Mouse (Mus musculus) heart, embryonic 13.5 days (tissue): ENCODE results near the gene Rap1b. TPM values are rescaled to one million over a fixed set of nuclear protein-coding genes. Genes with fewer than 3 reads are reported as not detected.

Experiments
- ATAC-seq: fragments of 200-750 bp; cut with Nextera tagmentation; 2 replicates; pipeline ENCODE4 v1.8.0; 2017; ENCODE audit warnings: moderate TSS enrichment; ENCODE audit not compliant: insufficient number of reproducible peaks, low FRiP score, low TSS enrichment; ENCODE audit errors: extremely low read depth
- H3K27ac ChIP-seq: fragments of 300-500 bp; sonication (generic); replicated peaks from 2 replicates; pipeline ENCODE4 v1.5.1; 2015; ENCODE audit warnings: moderate library complexity, mild to moderate bottlenecking, inconsistent platforms
- H3K27me3 ChIP-seq: fragments of 300-500 bp; sonication (generic); replicated peaks from 2 replicates; pipeline ENCODE4 v1.6.1; 2015; ENCODE audit warnings: mild to moderate bottlenecking, inconsistent platforms
- H3K36me3 ChIP-seq: fragments of 300-500 bp; sonication (generic); 2 replicates; pipeline ENCODE4 v1.6.1; 2015; ENCODE audit warnings: mild to moderate bottlenecking, inconsistent platforms
- H3K4me1 ChIP-seq: fragments of 300-500 bp; sonication (generic); 2 replicates; pipeline ENCODE4 v1.6.1; 2015; ENCODE audit warnings: inconsistent platforms
- H3K4me2 ChIP-seq: fragments of 300-500 bp; sonication (generic); 2 replicates; pipeline ENCODE4 v1.6.1; 2015; ENCODE audit warnings: inconsistent platforms, mild to moderate bottlenecking, moderate library complexity
- H3K4me3 ChIP-seq: fragments of 300-500 bp; sonication (generic); 2 replicates; pipeline ENCODE4 v1.5.1; 2015; ENCODE audit warnings: moderate library complexity, mild to moderate bottlenecking, inconsistent platforms
- H3K9ac ChIP-seq: fragments of 300-500 bp; sonication (generic); 2 replicates; pipeline ENCODE4 v1.6.1; 2015; ENCODE audit warnings: inconsistent platforms, mild to moderate bottlenecking, moderate library complexity
- H3K9me3 ChIP-seq: fragments of 300-500 bp; sonication (generic); 2 replicates; pipeline ENCODE4 v1.6.1; 2016; ENCODE audit warnings: inconsistent platforms
- WGBS: fragments of 180-500 bp; shearing (Covaris S2); methylation state at CpG from one replicate; pipeline ENCODE4 v1.1.7; 2015; ENCODE audit warnings: mixed read lengths; 5-methylcytosine and 5-hydroxymethylcytosine counted together
- polyA plus RNA-seq: library from polyadenylated mRNA; unstranded; fragments of >200 nt; fragmentation: Nextera tagmentation; extraction: Ambion mirVana; gene quantifications from 2 replicates; pipeline ENCODE4 v1.2.1, GENCODE M21; 2015

Rap1b gene
- polyA plus RNA-seq, 1 experiment from 2014 or later = 119 TPM

DNA sequence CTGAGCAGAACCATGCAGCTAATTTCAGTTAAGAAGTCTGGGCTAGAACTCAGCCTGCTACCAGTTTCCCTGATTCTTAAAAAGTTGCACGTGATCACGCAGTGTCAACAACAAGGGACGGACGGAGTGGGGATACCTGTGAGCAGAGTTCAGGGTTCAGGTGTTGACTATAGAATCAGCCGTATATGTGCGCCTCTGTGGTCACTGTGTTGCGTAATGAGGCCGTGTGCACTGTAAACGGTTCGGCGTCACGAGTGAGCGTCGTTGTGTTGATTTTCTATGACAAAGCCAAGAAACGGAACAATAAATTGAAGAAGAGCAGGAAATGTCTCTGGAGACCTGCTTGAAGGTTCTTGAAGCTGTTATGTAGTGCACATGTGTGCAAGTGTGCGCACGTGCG lies 30.6 kb upstream of the Rap1b start:
- Histone ChIP-seq H3K4me3 (no peak overlapping the region), H3K4me1 (no peaks in the 10 kb centered on the region), H3K27ac (no peak overlapping the region), H3K9me3 (no peaks in the 10 kb centered on the region), H3K4me2 (no peak overlapping the region), H3K36me3 (no peaks in the 10 kb centered on the region), H3K9ac (no peak overlapping the region), H3K27me3 (no peaks in the 10 kb centered on the region)
- WGBS = 88% methylated on average over 18 of the region's 18 CpGs
- no peak for ATAC-seq

DNA sequence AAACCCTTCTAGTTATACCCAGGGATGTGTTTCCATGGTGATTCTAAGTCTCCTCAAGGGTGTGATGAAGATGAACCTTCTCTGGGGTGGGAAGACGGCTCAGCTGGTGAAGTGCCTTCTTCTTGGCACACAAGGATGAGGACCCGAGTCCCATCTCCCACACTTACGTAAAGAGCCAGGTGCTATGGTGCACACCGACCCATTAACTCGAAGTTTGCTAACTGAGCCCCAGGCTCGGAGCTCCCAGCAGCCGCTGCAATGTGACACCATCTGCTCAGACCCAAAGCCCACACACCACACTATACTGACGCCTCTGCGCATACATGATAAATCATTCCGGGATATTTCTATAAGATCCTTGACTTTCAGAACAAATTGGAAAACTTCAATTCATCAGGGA lies 29.1 kb upstream of the Rap1b start:
- Histone ChIP-seq H3K4me2 (no peak overlapping the region), H3K9ac (no peak overlapping the region), H3K36me3 (no peaks in the 10 kb centered on the region), H3K4me3 (no peak overlapping the region), H3K9me3 (no peaks in the 10 kb centered on the region), H3K27me3 (no peaks in the 10 kb centered on the region), H3K4me1 (no peaks in the 10 kb centered on the region), H3K27ac (no peak overlapping the region)
- WGBS = 65% methylated on average over 10 of the region's 10 CpGs
- ATAC-seq = no peak

DNA sequence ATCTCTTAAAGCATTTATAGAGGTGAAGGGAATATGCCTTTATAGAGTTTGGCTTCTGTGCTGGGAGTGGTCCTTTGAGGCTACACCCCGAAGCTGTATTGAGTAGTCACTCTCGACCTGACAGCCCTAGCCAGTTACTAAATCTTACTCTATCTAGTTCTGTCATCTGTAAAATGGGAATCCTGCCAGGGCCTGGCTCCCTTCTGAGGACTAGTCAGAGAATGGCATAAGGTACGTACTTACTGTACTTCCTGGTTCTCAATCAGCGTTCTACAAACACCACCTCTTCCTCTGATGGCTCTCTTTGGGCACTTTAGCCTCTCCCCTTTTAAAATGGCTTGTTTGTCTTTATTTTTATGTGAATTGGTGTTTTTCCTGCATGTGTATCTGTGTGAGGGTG lies 28.1 kb upstream of the Rap1b start:
- no peak overlapping the region for H3K9ac ChIP-seq
- no peaks in the 10 kb centered on the region for H3K27me3 ChIP-seq
- no peak overlapping the region for H3K4me3 ChIP-seq
- H3K9me3 ChIP-seq = no peaks in the 10 kb centered on the region
- H3K4me2 ChIP-seq = no peak overlapping the region
- no peaks in the 10 kb centered on the region for H3K4me1 ChIP-seq
- no peak for ATAC-seq
- H3K27ac ChIP-seq = no peak overlapping the region
- H3K36me3 ChIP-seq = no peaks in the 10 kb centered on the region
- 72% methylated on average over 4 of the region's 4 CpGs for WGBS

DNA sequence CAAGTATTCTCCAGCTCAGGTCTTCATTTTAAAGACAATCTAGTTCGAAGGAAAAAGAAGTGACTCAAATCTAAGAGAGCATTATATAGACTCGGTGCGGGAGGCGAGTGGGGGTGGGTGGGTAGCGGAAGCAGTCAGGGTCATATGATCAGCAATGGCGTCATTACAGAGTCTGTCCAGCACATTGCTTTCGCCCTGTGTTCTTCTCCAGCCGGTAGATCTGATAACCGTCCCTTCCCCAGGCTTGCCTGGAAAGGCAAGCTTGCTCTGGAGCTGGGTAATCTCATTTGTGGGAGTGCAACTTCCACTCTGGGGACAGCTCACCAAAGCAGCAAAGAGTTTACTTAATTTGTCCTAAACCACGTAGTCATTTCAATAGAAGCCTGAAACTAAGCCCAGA lies 26.6 kb upstream of the Rap1b start:
- Histone ChIP-seq H3K4me1 (no peaks in the 10 kb centered on the region), H3K9ac (no peak overlapping the region), H3K4me3 (no peak overlapping the region), H3K36me3 (no peaks in the 10 kb centered on the region), H3K4me2 (no peak overlapping the region), H3K9me3 (no peaks in the 10 kb centered on the region), H3K27ac (no peak overlapping the region), H3K27me3 (no peaks in the 10 kb centered on the region)
- ATAC-seq = no peak
- WGBS = 49% methylated on average over 10 of the region's 10 CpGs

DNA sequence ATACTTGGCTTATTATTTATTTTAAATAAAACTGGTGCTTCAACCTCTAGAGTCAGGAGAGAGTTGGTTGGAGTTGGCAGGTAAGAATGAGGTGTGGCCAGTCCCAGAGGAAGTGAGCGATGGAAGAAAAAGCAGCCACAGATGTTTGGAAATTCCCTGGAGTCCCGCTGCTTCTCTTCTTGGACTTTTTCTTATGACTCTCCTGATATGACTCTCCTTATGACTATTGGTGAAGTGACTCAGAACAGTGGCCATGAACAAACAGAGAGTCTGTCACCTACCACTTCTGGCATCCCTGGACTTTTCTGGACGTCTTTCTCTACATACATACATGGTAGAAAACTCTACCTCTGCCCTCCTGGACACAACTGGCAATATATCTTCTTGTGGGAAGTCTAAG lies 21.5 kb upstream of the Rap1b start:
- WGBS = 75% methylated on average over 3 of the region's 3 CpGs
- no peak for ATAC-seq

DNA sequence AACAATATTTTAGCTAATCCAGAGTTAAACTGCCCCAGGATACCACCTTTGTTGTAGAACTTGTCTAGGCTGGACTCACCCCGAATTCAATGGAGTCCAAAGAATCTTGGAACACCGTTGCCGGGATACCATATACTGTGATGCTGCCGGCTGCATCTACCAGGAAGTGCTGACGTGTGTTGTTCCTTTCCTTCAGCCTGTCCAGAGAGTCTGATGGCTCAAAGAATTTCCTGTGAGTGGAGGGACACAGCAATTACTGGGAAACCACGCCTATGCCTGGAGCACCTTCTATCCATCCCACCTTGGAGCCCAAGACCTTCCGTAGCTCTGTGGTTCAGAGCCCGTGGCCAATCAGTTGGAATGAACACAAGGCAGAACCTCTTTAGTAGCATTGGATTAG lies 20.8 kb upstream of the Rap1b start:
- H3K9ac ChIP-seq = no peak overlapping the region
- whole genome bisulfite sequencing = 64% methylated on average over 8 of the region's 8 CpGs
- H3K36me3 ChIP-seq = no peaks in the 10 kb centered on the region
- no peak overlapping the region for H3K4me3 ChIP-seq
- no peak overlapping the region for H3K27ac ChIP-seq
- H3K27me3 ChIP-seq = no peaks in the 10 kb centered on the region
- no peaks in the 10 kb centered on the region for H3K9me3 ChIP-seq
- no peak for ATAC-seq
- H3K4me1 ChIP-seq = no peaks in the 10 kb centered on the region
- H3K4me2 ChIP-seq = no peak overlapping the region

More for the DNA sequence above, 21.5 kb upstream of the Rap1b start:
- Histone ChIP-seq H3K36me3 (no peaks in the 10 kb centered on the region), H3K4me2 (no peak overlapping the region), H3K9me3 (no peaks in the 10 kb centered on the region), H3K27ac (no peak overlapping the region), H3K4me1 (no peaks in the 10 kb centered on the region), H3K27me3 (no peaks in the 10 kb centered on the region), H3K4me3 (no peak overlapping the region), H3K9ac (no peak overlapping the region)

DNA sequence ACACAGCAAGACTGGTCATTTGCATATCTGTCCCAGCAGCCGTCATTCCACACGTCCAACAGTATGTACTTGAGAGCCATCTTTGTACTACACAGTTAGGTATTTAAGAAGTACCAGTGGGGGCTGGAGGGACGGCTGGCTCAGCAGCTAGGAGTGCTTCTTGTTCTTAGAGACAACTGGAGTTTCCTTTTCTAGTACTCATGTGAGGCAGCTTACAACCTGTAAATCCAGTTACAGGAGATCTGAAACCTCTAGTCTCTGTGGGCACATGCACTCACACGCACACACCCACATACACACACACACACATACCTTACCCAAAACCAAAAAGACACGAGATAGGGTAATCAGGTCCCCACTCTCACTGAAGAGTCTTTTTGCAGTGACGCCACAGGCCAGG lies 18.9 kb upstream of the Rap1b start:
- no peaks in the 10 kb centered on the region for H3K36me3 ChIP-seq
- H3K27me3 ChIP-seq = no peaks in the 10 kb centered on the region
- H3K4me3 ChIP-seq = no peak overlapping the region
- WGBS = 46% methylated on average over 6 of the region's 6 CpGs
- H3K9me3 ChIP-seq = no peaks in the 10 kb centered on the region
- no peak overlapping the region for H3K9ac ChIP-seq
- no peaks in the 10 kb centered on the region for H3K4me1 ChIP-seq
- no peak overlapping the region for H3K27ac ChIP-seq
- H3K4me2 ChIP-seq = no peak overlapping the region
- ATAC-seq = no peak

DNA sequence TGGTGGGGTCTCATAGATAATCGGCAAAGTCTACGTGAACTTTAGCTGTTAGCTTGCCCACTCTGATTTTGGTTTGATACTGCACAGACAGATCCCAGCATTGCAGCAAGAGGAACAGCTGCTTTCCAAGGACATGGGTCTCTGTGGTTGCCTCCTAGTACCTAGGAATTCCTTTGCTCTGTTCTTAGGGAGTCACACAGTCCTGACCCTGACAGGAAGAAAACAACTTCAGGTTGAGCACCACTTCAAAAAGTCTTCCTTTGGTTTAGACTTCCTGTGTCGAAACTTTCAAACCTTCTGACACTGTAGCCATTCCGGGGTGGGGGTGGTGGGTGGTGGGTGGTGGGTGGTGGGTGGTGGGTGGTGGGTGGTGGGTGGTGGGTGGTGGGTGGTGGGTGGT lies 18.4 kb upstream of the Rap1b start:
- H3K27me3 ChIP-seq = no peaks in the 10 kb centered on the region
- ATAC-seq = no peak
- H3K9ac ChIP-seq = no peak overlapping the region
- H3K9me3 ChIP-seq = no peaks in the 10 kb centered on the region
- no peak overlapping the region for H3K4me2 ChIP-seq
- no peak overlapping the region for H3K4me3 ChIP-seq
- H3K36me3 ChIP-seq = no peaks in the 10 kb centered on the region
- no peak overlapping the region for H3K27ac ChIP-seq
- H3K4me1 ChIP-seq = no peaks in the 10 kb centered on the region
- WGBS = 76% methylated on average over 4 of the region's 4 CpGs

DNA sequence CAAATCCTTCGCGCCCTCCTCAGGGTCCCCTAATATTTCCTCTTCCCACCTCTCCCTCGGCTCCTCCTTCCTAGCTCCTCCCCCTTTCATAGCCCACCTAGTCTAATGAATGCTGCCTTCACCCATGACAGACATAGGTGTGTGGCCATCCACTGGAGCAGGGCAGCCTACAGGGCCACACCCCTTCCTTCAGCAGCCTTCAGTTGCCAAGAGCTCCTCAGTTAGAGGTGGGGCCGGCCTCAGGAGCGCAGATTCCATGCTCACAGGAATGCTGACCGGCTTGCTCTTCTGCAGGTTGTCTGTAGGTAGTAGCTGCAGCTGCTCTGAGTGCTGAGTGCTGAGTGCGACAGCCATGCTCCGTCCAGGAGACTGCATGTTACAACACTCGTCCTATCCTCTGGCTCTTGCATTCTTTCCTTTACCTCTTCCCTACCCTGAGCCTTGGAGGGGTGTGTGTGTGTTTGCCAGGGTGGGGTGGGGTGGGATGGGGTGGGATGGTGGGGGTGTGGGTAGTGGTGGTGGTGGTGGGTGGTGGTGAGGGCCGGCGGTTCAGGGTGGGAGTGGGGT lies 16.3 kb upstream of the Rap1b start:
- no peak overlapping the region for H3K9ac ChIP-seq
- H3K36me3 ChIP-seq = no peaks in the 10 kb centered on the region
- no peak overlapping the region for H3K27ac ChIP-seq
- no peak; the same call in 1 of the 2 replicates for ATAC-seq
- no peak overlapping the region for H3K4me2 ChIP-seq
- H3K27me3 ChIP-seq = no peaks in the 10 kb centered on the region
- no peak overlapping the region for H3K4me3 ChIP-seq
- H3K4me1 ChIP-seq = no peaks in the 10 kb centered on the region
- no peaks in the 10 kb centered on the region for H3K9me3 ChIP-seq
- WGBS = 60% methylated on average over 11 of the region's 11 CpGs

DNA sequence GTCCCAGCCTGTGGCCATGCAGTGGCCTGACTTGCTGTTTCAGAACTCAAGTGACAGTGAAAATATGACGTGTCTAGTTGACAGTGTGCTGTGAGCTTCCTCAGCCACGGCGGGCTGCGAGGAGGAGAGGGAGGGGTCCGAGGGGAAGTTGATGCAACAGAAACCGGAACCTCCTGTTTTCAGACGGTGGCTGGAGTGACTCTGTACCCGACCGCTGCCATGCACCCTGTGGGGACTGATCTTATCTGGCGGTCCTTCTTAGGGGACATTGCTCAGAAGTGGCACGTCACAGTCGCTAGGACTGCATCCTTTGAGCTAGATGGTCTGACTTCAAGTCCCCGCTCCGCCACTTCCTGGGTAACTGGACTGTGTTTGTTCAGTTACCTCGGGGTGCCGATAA lies 15.1 kb upstream of the Rap1b start:
- Histone ChIP-seq H3K27ac (no peak overlapping the region), H3K4me1 (no peaks in the 10 kb centered on the region), H3K27me3 (no peaks in the 10 kb centered on the region), H3K4me2 (no peak overlapping the region), H3K4me3 (no peak overlapping the region), H3K9ac (no peak overlapping the region), H3K9me3 (no peaks in the 10 kb centered on the region), H3K36me3 (no peaks in the 10 kb centered on the region)
- no peak for ATAC-seq
- WGBS = 65% methylated on average over 16 of the region's 16 CpGs

DNA sequence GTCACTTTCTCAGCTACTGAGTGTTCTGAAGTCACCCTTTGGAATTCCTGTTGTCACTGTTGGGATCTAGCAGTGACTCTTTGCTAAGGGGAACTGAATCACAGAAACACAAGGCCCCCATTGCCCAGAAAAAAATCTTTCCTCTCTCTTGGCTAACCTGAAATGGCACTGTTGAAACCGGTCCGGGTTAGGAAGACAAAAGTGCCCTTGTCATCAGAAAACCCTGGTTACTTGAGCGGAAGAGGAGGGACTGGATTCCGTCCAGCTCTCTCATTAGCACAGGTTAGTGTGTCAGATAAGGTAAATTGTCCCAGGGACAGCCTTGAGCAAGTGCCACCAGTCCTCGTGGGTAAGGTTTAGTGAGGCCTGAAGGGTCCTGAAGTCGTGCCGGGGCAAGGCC lies 14.5 kb upstream of the Rap1b start:
- Histone ChIP-seq H3K27ac (no peak overlapping the region), H3K4me1 (no peaks in the 10 kb centered on the region), H3K36me3 (no peaks in the 10 kb centered on the region), H3K9ac (no peak overlapping the region), H3K27me3 (no peaks in the 10 kb centered on the region), H3K4me3 (no peak overlapping the region), H3K9me3 (no peaks in the 10 kb centered on the region), H3K4me2 (no peak overlapping the region)
- ATAC-seq = no peak
- WGBS = 67% methylated on average over 7 of the region's 7 CpGs

DNA sequence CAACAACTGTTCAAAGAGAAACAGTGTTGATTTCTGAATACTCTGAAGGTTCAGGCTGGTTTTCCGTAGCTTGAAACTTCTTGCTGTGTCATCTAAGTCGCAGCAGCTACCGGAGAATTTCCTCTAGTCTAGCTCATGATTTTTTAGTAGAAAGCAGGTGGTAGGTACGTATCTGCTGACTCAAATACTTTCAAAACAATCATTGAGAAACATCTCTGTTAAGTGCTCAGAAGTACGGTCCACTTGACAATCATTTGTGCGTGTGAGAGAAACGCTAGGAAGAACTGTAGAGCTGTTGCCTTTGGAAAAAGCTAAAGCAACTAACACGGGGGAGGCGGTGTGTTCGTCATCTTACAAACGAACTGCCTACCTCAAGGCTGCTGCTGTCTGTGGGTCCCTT lies 14.0 kb upstream of the Rap1b start:
- 75% methylated on average over 11 of the region's 11 CpGs for WGBS
- H3K36me3 ChIP-seq = no peaks in the 10 kb centered on the region
- ATAC-seq = no peak

More for the DNA sequence above, 14.0 kb upstream of the Rap1b start:
- Histone ChIP-seq H3K27ac (no peak overlapping the region), H3K4me1 (no peaks in the 10 kb centered on the region), H3K9me3 (no peaks in the 10 kb centered on the region), H3K4me3 (no peak overlapping the region), H3K9ac (no peak overlapping the region), H3K27me3 (no peaks in the 10 kb centered on the region), H3K4me2 (no peak overlapping the region)
